Mouse (Mus musculus) olfactory bulb, adult 2 months (tissue): ENCODE measurements around the gene Epb41. TPM values are rescaled to one million over a fixed set of nuclear protein-coding genes. Genes with fewer than 3 reads are reported as not detected.

Experiments
- H3K27ac ChIP-seq: fragments of 200-500 bp; 2 replicates; pipeline ENCODE4 v1.5.1; 2012; ENCODE audit warnings: low read depth, low read length; ENCODE audit not compliant: insufficient read depth
- H3K4me1 ChIP-seq: fragments of 200-500 bp; 2 replicates; pipeline ENCODE4 v1.6.1; 2012; ENCODE audit warnings: low read length; ENCODE audit not compliant: control insufficient read depth, insufficient read depth
- H3K4me3 ChIP-seq: fragments of 200-500 bp; 2 replicates; pipeline ENCODE4 v1.5.1; 2012; ENCODE audit warnings: mild to moderate bottlenecking, low read depth, low read length, moderate library complexity; ENCODE audit not compliant: insufficient read depth
- CTCF ChIP-seq: fragments of 200-500 bp; IDR thresholded peaks from 2 replicates; pipeline ENCODE4 v1.5.1; 2012; ENCODE audit warnings: low read depth, mild to moderate bottlenecking, low read length, moderate library complexity; ENCODE audit not compliant: insufficient read depth
- POLR2A ChIP-seq: fragments of 200-500 bp; IDR thresholded peaks from 2 replicates; pipeline ENCODE4 v1.6.1; 2012; ENCODE audit warnings: mild to moderate bottlenecking, low read depth, low read length, moderate library complexity; ENCODE audit not compliant: insufficient read depth
- WGBS: fragments of 180-500 bp; shearing (Covaris S2); methylation state at CpG from one replicate; pipeline ENCODE4 v1.1.7; 2018; 5-methylcytosine and 5-hydroxymethylcytosine counted together
- polyA plus RNA-seq: library from polyadenylated mRNA; stranded (reverse); fragments of >200 nt; gene quantifications from 2 replicates; pipeline ENCODE4 v1.2.4, GENCODE M21; 2012; ENCODE audit warnings: low replicate concordance; ENCODE audit not compliant: missing spikeins, insufficient read depth, insufficient read length

Gene Epb41
- polyA plus RNA-seq, 1 experiment: 382 TPM

DNA sequence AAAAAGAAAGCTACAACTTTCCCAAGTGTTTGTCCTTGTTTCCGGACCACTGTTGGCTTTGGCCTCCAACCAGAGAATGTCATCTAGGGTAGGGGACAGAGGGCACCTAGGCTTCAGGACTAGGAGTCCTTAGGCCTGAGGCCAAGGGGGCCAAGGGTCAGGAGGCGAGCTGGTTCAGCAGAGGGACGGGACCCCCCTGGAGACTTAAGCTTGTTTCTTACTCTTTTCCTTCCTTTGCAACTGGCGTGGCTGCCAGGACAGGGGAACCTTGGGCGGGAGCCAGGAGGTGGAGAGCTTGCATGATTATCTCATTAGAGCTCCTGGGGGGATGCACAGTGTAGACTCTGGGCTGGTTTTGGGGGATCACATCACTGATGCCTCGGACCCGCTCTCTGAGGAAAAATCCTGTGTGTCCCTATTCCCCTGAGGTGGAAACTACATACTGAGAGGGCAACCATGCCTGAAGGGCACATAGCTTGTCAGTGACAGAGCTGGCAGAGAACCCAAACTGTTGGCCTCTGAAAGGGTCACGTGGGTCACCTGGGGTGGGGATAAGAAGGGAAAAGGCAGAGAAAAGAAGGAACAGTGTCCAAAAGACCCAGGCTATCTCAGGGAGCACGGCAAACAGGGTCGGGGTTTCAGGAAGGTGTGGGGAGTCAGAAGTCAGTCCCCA is 8.9 kb downstream of the Epb41 start:
- TF ChIP-seq POLR2A: no peak
- no peak for TF ChIP-seq CTCF
- WGBS: 50% methylated on average over 10 of the region's 10 CpGs
- Histone ChIP-seq H3K4me1 (no peaks in the 10 kb centered on the region), H3K4me3 (no peak overlapping the region), H3K27ac (no peak overlapping the region)

DNA sequence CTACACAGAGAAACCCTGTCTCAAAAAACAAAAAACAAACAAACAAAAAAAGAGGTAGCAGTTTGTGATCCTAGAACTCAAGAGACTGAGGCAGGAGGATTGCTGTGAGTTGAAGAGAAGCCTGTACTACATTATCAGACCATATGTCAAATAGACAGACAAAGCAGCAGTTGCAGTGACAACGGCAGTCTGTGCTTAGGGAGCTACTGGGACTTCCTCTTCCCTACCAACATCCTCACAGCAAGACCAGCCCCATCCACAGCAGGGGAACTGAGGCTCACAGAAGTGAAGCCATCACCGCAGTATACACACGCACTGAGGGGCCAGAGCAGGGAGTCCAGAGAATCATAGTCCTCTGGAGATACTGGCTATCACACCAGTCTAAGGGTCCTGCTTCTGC is 9.5 kb downstream of the Epb41 start:
- 72% methylated on average over 3 of the region's 3 CpGs for WGBS
- no peak overlapping the region for H3K27ac ChIP-seq
- no peak for TF ChIP-seq CTCF
- TF ChIP-seq POLR2A: no peak
- no peak overlapping the region for H3K4me3 ChIP-seq
- no peaks in the 10 kb centered on the region for H3K4me1 ChIP-seq

DNA sequence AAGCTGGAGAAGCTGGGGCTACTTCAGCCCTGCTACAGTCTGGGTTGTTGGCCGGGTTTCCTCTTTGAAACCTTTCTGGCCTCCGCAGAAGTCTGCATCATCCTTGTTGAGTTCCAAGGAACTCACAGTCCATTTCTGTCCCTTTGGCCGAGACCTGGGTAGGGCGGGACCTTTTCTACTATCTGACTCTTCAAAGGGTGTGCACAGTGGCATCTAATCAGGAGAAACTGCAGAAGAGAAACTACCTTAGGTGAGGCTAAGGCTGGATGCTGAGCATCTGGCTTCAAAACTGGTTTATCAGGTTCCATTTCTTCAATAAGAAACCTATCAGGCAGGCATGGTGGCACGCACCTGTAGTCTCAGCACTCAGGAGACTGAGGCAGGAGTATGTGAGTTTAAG is 10.6 kb downstream of the Epb41 start:
- TF ChIP-seq POLR2A (no peak), CTCF (no peak)
- 97% methylated on average over 5 of the region's 5 CpGs for WGBS
- H3K4me3 ChIP-seq: no peak overlapping the region
- no peaks in the 10 kb centered on the region for H3K4me1 ChIP-seq
- no peak overlapping the region for H3K27ac ChIP-seq

DNA sequence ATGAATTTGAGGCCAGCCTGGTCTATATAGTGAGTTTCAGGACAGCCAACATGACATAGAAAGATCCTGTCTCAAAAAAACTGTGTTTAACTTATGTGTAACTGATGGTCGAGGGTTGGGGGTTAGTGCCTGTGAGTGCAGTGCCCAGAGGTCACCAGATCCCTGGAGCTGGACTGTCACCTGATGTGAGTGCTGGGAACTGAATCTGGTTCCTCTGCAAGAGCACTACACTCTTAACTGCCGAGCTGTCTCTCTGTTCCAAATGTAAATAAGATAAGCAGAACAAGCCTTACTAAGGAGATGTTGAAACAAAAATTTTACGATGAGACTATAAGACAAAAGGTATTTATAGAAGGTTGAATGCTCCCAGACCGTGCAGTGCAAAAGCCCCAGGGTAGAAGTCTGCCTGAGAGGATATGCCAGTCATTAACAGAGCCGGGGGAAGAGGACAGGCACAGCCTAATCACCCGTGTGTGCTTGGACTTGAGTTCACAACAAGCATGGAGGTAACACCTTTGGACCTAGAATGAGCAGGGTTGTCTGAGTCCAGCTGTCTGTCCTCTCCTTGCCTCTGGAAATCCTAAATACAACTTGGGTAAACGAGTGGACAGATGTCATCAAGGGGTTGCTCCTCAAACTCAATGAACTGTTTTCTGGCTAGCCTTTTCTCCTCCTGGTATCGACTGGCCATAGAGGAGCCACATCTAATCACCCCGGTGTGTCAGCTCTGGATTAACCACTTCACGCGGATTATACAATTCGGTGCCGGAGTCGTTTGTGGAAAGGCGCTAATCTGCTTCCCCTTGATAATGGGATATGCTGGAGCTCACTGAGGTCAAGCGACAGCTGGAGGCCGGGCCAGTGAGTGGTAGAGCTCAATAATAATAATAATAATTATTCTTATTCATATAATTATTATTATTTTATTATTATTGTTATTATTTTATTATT is 11.9 kb downstream of the Epb41 start:
- Histone ChIP-seq H3K27ac (no peak overlapping the region), H3K4me3 (no peak overlapping the region), H3K4me1 (no peaks in the 10 kb centered on the region)
- TF ChIP-seq CTCF: no peak
- TF ChIP-seq POLR2A: no peak
- 83% methylated on average over 17 of the region's 17 CpGs for WGBS

DNA sequence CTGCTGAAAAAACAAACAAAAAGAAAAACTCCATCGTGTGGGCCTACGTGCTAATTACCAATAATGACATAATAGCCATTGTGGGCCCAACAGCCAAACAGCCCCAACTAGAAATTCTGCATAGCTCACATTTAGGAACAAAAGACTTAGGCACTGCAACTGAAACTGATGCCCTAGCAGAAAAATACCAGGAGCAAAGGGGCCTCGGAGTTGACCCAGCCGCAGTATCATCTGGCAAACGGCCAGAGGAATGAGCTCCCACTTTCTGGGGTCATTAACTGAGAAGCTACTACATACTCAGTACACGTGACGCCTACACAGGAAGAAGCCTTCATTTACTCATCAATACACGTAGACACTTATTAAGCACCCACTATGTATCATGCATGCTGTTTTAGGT is 12.8 kb downstream of the Epb41 start:
- WGBS: 46% methylated on average over 8 of the region's 8 CpGs
- Histone ChIP-seq H3K4me1 (no peaks in the 10 kb centered on the region), H3K4me3 (no peak overlapping the region), H3K27ac (no peak overlapping the region)
- no peak for TF ChIP-seq CTCF
- TF ChIP-seq POLR2A: no peak

DNA sequence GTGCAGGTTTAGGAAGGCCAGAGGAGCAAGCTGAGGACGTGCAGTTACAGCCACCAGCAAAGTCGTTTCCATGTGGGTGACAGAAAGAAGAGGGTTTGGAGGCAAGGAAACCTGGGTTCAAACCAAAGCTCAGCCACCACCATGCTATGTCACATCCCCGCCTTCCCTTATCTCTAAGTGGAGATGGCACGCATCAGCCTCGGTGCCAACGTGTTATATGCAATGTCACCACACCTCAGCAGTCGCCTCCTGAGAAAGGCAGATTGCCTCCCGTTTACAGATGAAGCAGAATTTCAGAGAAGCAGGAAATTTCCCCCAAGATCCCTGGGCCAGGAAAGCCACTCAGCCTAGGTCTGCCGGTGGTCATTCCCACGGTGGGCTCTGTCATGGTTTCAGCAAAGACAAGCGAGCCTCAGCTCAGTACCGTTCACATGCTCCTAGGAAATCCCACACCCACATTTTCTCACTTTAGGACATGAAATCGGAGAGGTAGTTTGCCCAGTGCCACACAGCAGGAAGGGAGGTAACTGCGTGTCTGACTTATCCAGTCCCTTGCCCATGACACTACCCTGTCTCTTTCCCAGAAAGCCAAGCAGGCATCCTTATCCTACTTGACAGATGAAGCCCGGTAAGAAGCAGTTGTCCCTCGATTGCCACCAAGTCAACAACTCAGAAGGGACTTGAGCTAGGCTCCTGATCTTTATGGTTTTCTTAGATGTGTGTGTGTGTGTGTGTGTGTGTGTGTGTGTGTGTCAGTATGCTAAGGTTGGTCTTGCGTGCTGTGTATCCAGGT is 14.9 kb downstream of the Epb41 start:
- TF ChIP-seq CTCF (no peak), POLR2A (no peak)
- H3K27ac ChIP-seq: no peak overlapping the region
- WGBS: 80% methylated on average over 17 of the region's 17 CpGs

DNA sequence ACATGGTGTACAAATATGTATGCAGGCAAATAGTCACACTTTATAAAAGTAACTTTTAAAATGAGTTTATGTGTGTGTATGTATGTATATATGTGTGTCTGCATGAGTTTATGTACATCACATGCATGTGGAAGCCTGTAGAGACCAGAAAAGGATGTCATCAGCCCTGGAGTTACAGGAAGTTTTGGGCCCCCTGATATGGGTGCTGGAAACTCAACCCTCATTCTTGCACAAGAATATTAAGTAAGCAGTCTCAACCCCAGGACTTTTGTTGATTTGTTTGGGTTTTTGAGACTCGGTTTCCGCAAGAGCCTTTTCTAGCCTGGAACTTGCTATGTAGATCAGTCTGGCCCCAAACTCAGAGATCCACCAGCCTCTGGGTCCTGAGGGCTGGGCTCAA is 15.6 kb downstream of the Epb41 start:
- 88% methylated on average over 2 of the region's 2 CpGs for WGBS
- TF ChIP-seq CTCF: no peak
- TF ChIP-seq POLR2A: no peak
- Histone ChIP-seq H3K4me1 (no peaks in the 10 kb centered on the region), H3K4me3 (no peak overlapping the region), H3K27ac (no peak overlapping the region)

More for the DNA sequence above, 14.9 kb downstream of the Epb41 start:
- Histone ChIP-seq H3K4me3 (no peak overlapping the region), H3K4me1 (no peaks in the 10 kb centered on the region)

DNA sequence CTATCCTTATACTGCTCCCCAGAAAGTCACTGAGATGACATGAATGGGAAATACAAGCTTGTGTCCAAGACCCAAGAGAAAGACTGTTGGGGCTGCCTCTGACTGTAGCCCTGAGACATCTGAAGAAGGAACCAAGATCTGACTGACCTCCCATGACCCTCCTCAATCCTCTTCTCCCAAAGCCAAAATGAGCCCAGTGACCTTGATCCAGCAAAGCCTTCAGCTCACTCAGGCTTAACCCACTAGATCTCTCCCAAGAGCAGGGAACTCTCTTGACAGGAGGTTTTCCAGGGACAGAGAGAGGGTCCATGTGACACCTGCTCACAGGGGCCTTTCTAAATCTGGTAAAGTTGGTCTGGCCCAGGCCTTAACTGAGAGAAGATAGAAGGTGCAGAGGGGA is 17.8 kb downstream of the Epb41 start:
- Histone ChIP-seq H3K27ac (no peak overlapping the region), H3K4me1 (no peaks in the 10 kb centered on the region), H3K4me3 (no peak overlapping the region)
- no peak for TF ChIP-seq POLR2A
- no peak for TF ChIP-seq CTCF
